Mouse (Mus musculus) CD4-positive, CD25-positive, alpha-beta regulatory T cell, adult 9 weeks (primary cell): ENCODE results near the gene Gm17545. TPM values are rescaled to one million over a fixed set of nuclear protein-coding genes. Genes with fewer than 3 reads are reported as not detected.

Experiments
- polyA plus RNA-seq: library from polyadenylated mRNA; unstranded; fragments of 100-300 nt; shearing (Covaris generic); gene quantifications from one replicate; pipeline ENCODE4 v1.2.1, GENCODE M21; 2017

Gene Gm17545
- polyA plus RNA-seq, result not detected

DNA sequence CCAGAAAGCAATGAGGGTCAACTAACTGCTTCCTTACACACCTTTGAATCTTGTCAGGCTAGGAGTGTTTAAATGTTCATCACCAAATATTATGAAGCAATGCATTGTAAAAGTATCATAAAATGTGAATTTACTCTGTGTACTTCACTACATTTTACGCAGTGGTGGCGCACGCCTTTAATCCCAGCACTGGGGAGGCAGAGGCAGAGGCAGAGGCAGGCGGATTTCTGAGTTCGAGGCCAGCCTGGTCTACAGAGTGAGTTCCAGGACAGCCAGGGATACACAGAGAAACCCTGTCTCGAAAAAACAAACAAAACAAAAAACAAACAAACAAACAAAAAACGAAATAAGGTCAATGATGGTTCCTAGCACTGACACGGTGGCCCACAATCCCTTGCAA lies at the start of gene Gm17545:
TSS of gene Gm17545 (plus strand) at position 301 of the 400 bp plus-strand sequence.

DNA sequence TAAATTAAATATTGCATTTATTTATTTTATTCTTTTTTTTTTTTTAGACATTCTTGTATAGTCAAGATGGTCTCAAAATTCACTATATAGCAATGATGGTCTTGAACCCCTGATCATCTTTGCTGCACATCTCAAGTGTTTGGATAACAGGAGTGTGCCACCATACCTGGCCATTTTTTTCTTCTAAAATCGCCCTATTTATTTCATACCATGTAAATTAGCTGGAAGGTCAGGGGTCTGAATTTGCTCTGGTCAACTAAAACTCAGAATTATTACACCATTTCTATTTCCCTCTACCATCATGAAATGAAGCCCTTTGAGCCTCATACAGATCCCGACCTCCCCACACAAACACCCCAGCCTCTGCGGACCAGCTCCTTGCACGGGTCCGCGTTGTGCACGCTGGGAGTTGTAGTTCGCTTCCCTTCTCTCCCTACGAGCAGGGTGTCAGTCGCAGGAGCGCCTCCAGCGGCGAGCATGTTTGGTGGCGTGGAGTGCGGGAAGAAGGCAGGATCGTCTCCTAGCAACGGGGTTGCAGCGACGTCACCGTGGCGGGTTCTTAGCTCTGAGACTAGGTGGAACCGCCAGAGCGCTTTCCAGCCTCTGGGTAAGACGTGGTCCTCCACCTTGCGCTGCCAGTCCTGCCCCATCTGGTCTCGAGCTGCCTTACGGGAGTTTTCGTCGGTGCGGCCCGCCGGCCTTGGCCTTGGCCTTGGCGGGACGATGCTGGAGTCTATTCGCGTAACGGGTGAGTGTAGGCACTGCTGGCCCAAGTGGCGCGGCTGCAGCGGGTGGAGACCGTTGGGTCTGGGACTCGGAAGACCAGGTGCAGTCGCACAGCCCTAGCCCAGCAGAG lies 42.9 kb upstream of the Gm17545 start, which contains the start of gene 9530077C05Rik:
TSS of gene 9530077C05Rik (plus strand) at position 512 of the 856 bp plus-strand sequence.

DNA sequence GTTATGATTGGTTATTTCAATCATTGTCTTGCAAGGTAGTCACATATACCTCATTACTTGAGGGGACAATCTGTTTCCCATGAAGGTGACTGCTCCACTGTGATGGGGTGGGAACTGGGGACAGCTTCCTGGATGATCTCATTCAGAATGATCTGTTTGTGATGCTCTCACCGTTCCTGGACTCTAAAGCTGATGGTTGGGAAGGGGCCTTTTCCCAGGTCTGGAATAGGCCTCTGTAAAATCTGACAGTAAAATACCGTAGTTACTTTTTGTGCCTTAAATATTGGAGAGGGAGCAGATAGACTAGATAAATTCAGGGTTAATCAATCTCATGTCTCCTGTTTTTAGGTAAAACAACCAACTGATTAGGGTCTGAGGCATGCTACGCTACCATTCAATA lies 15.6 kb downstream of the Gm17545 start, which contains the start of gene Rp9:
TSS of gene Rp9 (minus strand) at position 101 of the 400 bp plus-strand sequence.

DNA sequence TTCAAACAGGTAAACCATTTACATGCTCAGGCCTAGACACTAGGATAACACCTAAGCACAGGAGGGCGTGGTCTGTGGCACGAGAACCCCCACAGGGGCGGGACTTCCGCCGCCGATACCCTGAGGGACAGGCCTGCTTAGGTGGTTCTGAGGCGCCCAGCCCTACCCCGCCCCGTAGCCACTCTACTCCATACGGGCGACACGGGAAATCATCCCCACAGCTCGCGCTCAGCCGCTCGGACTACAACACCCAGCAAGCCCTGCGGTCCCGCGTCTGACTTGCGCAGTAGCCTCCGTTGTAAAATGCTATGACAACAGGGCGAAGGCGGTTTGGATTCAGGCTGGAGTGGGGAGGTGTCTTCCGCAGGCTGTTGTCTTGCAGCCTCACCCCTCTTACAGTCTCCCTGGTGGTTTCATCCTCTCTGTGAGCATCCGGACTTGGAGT lies 21.4 kb downstream of the Gm17545 start, which contains the start of gene Bbs9:
TSS of gene Bbs9 (plus strand) at position 292 of the 445 bp plus-strand sequence.

Other genes with a start within 250 kb of the Gm17545 start
- gene Zfp809, start 228.6 kb upstream of the Gm17545 start, polyA plus RNA-seq, result 60.9 TPM
- gene Zfp599, start 194.4 kb upstream of the Gm17545 start, polyA plus RNA-seq, result 5.9 TPM
- gene Zfp810, start 146.6 kb upstream of the Gm17545 start, polyA plus RNA-seq, result 16.1 TPM
- gene Anln, start 65.1 kb upstream of the Gm17545 start, polyA plus RNA-seq, result 0.87 TPM
- 0.41 TPM for gene 9530077C05Rik, start 42.8 kb upstream of the Gm17545 start, polyA plus RNA-seq
- 22.8 TPM for gene Rp9, start 15.5 kb downstream of the Gm17545 start, polyA plus RNA-seq
- gene Bbs9, start 21.4 kb downstream of the Gm17545 start, polyA plus RNA-seq, result 25.2 TPM